Mouse (Mus musculus) G1E (cell line): ENCODE measurements around the gene Tmpo. TPM values are rescaled to one million over a fixed set of nuclear protein-coding genes. Genes with fewer than 3 reads are reported as not detected.
A peak's percentile ranks its signal among the peaks of the same experiment; 100 is the strongest.

Experiments
- ATAC-seq: 2 replicates; pipeline ENCODE4 v1.8.0; 2016; ENCODE audit warnings: mild to moderate bottlenecking; ENCODE audit not compliant: insufficient number of reproducible peaks, poor library complexity, low FRiP score, severe bottlenecking; ENCODE audit errors: extremely low read depth
- DNase-seq: peaks from one replicate; pipeline ENCODE4 v3.0.0; 2012; ENCODE audit warnings: low spot score
- H3K27me3 ChIP-seq: 2 replicates; pipeline ENCODE4 v1.6.1; 2012; ENCODE audit warnings: mild to moderate bottlenecking, low read length, inconsistent platforms; ENCODE audit not compliant: insufficient read depth
- H3K36me3 ChIP-seq: replicated peaks from 2 replicates; pipeline ENCODE3; 2012; ENCODE audit warnings: mild to moderate bottlenecking, inconsistent platforms
- H3K4me1 ChIP-seq: 2 replicates; pipeline ENCODE4 v1.6.1; 2012; ENCODE audit warnings: low read depth, low read length, inconsistent platforms, mixed read lengths; ENCODE audit not compliant: insufficient read depth
- H3K4me3 ChIP-seq: 2 replicates; pipeline ENCODE4 v1.5.1; 2012; ENCODE audit warnings: low read depth, mild to moderate bottlenecking, inconsistent platforms, low read length, moderate library complexity, mixed read lengths
- H3K9me3 ChIP-seq: replicated peaks from 2 replicates; pipeline ENCODE4 v1.6.1; 2012; ENCODE audit warnings: inconsistent platforms
- CTCF ChIP-seq: IDR thresholded peaks from 2 replicates; pipeline ENCODE4 v1.5.1; 2012; ENCODE audit warnings: low read depth, low read length, inconsistent platforms, mixed read lengths
- GATA1 ChIP-seq: IDR thresholded peaks from 2 replicates; pipeline ENCODE4 v1.6.1; 2012; ENCODE audit warnings: borderline replicate concordance, low read length, inconsistent platforms, mixed read lengths
- GATA2 ChIP-seq: IDR thresholded peaks from 2 replicates; pipeline ENCODE4 v1.6.1; 2012; ENCODE audit warnings: low read depth, low read length, inconsistent platforms, borderline replicate concordance
- POLR2AphosphoS5 ChIP-seq: IDR thresholded peaks from 2 replicates; pipeline ENCODE4 v1.6.1; 2012; ENCODE audit warnings: low read depth, low read length, inconsistent platforms; ENCODE audit not compliant: insufficient replicate concordance
- TAL1 ChIP-seq: conservative IDR thresholded peaks from 2 replicates; pipeline ENCODE4 v1.6.1; 2012; ENCODE audit warnings: low read depth, low read length, inconsistent platforms, mixed read lengths
- polyA plus RNA-seq: library from polyadenylated mRNA; stranded (reverse); fragments of >175 nt; gene quantifications from 2 replicates; pipeline ENCODE4 v1.2.3, GENCODE M21; 2012
- total RNA-seq, 2 experiments: library from RNA; stranded (forward) in 1 of 2; stranded (reverse) in 1 of 2; fragments of 200-1000 nt in 1 of 2; fragments of >200 nt in 1 of 2; fragmentation: Nextera tagmentation in 1 of 2; gene quantifications; 2 replicates each; pipeline ENCODE4 v1.2.3; 2014 to 2017

The Tmpo gene
- total and polyA plus RNA-seq, 3 experiments = 247 to 529 (median 390) TPM

- no peaks in the 10 kb centered on the region for H3K27me3 ChIP-seq
- H3K36me3 ChIP-seq = peaks cover 28% of the 10 kb centered on the region
- H3K4me3 ChIP-seq = peak overlapping the region; percentile 97
- peaks cover 36% of the 10 kb centered on the region for H3K4me1 ChIP-seq
- DNase-seq (peak; percentile 56), ATAC-seq (peak; percentile 32; the same call in 1 of the 2 replicates)
- TF ChIP-seq TAL1 (no peak), CTCF (no peak), GATA1 (no peak), POLR2AphosphoS5 (no peak), GATA2 (no peak)
- no peaks in the 10 kb centered on the region for H3K9me3 ChIP-seq
These were observed 10.8 kb downstream of the Tmpo start for GRCm38 (mm10) chr10:91170143-91170941.

- peak overlapping the region; percentile 97 for H3K4me3 ChIP-seq
- no peak for TF ChIP-seq GATA2
- TF ChIP-seq CTCF = no peak
- no peak for DNase-seq
- no peak for ATAC-seq
- H3K9me3 ChIP-seq = no peaks in the 10 kb centered on the region
- H3K36me3 ChIP-seq = peaks cover 34% of the 10 kb centered on the region
- no peaks in the 10 kb centered on the region for H3K27me3 ChIP-seq
- H3K4me1 ChIP-seq = peaks cover 41% of the 10 kb centered on the region
These were observed 11.6 kb downstream of the Tmpo start for GRCm38 (mm10) chr10:91169414-91170065.

- no peaks in the 10 kb centered on the region for H3K27me3 ChIP-seq
- no peaks in the 10 kb centered on the region for H3K9me3 ChIP-seq
- H3K4me3 ChIP-seq = peak overlapping the region; percentile 46; the same call in 1 of the 2 replicates
- H3K4me1 ChIP-seq = peaks cover 46% of the 10 kb centered on the region
- H3K36me3 ChIP-seq = peaks cover 53% of the 10 kb centered on the region
- DNase-seq (no peak), ATAC-seq (no peak)
- TF ChIP-seq TAL1 (no peak), GATA2 (no peak), CTCF (no peak), GATA1 (no peak), POLR2AphosphoS5 (no peak)
These were observed 13.8 kb downstream of the Tmpo start for GRCm38 (mm10) chr10:91167352-91167751.

- H3K36me3 ChIP-seq = peaks cover 58% of the 10 kb centered on the region
- no peaks in the 10 kb centered on the region for H3K27me3 ChIP-seq
- H3K4me3 ChIP-seq = peak overlapping the region; percentile 36; the same call in 1 of the 2 replicates
- H3K9me3 ChIP-seq = no peaks in the 10 kb centered on the region
- DNase-seq (no peak), ATAC-seq (peak; percentile 55)
- TF ChIP-seq CTCF (peak; percentile 84), TAL1 (no peak), POLR2AphosphoS5 (no peak), GATA1 (no peak)
- H3K4me1 ChIP-seq = peaks cover 44% of the 10 kb centered on the region
These were observed 14.2 kb downstream of the Tmpo start for GRCm38 (mm10) chr10:91166890-91167289.

GRCm38 (mm10) chr10:91165850-91166249 lies 15.3 kb downstream of the Tmpo start:
- no peak overlapping the region for H3K4me3 ChIP-seq
- TF ChIP-seq TAL1 (no peak), GATA1 (no peak), GATA2 (no peak), POLR2AphosphoS5 (no peak), CTCF (no peak)
- DNase-seq = no peak
- H3K9me3 ChIP-seq = no peaks in the 10 kb centered on the region
- no peaks in the 10 kb centered on the region for H3K27me3 ChIP-seq
- peaks cover 42% of the 10 kb centered on the region for H3K4me1 ChIP-seq
- peaks cover 68% of the 10 kb centered on the region for H3K36me3 ChIP-seq
- ATAC-seq = no peak

- DNase-seq (no peak), ATAC-seq (no peak)
- H3K27me3 ChIP-seq = no peaks in the 10 kb centered on the region
- H3K4me1 ChIP-seq = peaks cover 42% of the 10 kb centered on the region
- no peak overlapping the region for H3K4me3 ChIP-seq
- H3K36me3 ChIP-seq = peaks cover 80% of the 10 kb centered on the region
- H3K9me3 ChIP-seq = no peaks in the 10 kb centered on the region
- TF ChIP-seq CTCF (no peak), TAL1 (no peak), GATA2 (no peak), GATA1 (no peak), POLR2AphosphoS5 (no peak)
These were observed 16.6 kb downstream of the Tmpo start for GRCm38 (mm10) chr10:91164491-91164890.
